Mouse (Mus musculus): ENCODE measurements around the gene AU021092. TPM values are rescaled to one million over a fixed set of nuclear protein-coding genes. Genes with fewer than 3 reads are reported as not detected.

Gene AU021092
- 0.34 and 0.71 TPM in 2 replicates for polyA plus RNA-seq (2015; fragmentation: Nextera tagmentation; extraction: Ambion mirVana)

GRCm38 (mm10) chr16:5222140-5222539 lies at the start of gene AU021092:
AU021092 (minus strand) TSS chr16:5222299.
- no peaks in the 10 kb centered on the region for H3K9me3 ChIP-seq (replicated peaks)
- 47% methylated on average over 6 of the region's 6 CpGs for WGBS (ENCODE audit: insufficient replicate concordance)
- no peaks in the 10 kb centered on the region for H3K36me3 ChIP-seq
- no peak within 1 kb of the TSS for H3K4me2 ChIP-seq
- H3K27ac ChIP-seq, result no peak within 1 kb of the TSS
- no peak within 1 kb of the TSS for H3K4me3 ChIP-seq (replicated peaks)
- H3K9ac ChIP-seq, result no peak within 1 kb of the TSS
- H3K27me3 ChIP-seq, result no peaks in the 10 kb centered on the region
- DNase-seq (no peak), ATAC-seq (ENCODE audit: low read depth) (no peak)
- no peaks in the 10 kb centered on the region for H3K4me1 ChIP-seq (replicated peaks)

GRCm38 (mm10) chr16:5271411-5272035 lies 49.4 kb upstream of the AU021092 start:
- no peak overlapping the region for H3K4me3 ChIP-seq (replicated peaks)
- no peaks in the 10 kb centered on the region for H3K36me3 ChIP-seq
- no peak for DNase-seq
- no peaks in the 10 kb centered on the region for H3K27me3 ChIP-seq
- no peak overlapping the region for H3K4me2 ChIP-seq
- no peak overlapping the region for H3K27ac ChIP-seq
- no peaks in the 10 kb centered on the region for H3K4me1 ChIP-seq (replicated peaks)
- no peaks in the 10 kb centered on the region for H3K9me3 ChIP-seq (replicated peaks)
- H3K9ac ChIP-seq, result no peak overlapping the region
- ATAC-seq (ENCODE audit: low read depth), result no peak
- WGBS (ENCODE audit: insufficient replicate concordance), result 61% methylated on average over 4 of the region's 4 CpGs

- Histone ChIP-seq H3K36me3 (no peaks in the 10 kb centered on the region), H3K27me3 (no peaks in the 10 kb centered on the region), H3K4me1 (replicated peaks) (no peaks in the 10 kb centered on the region), H3K9me3 (replicated peaks) (no peaks in the 10 kb centered on the region), H3K4me3 (replicated peaks) (no peak overlapping the region), H3K9ac (no peak overlapping the region), H3K4me2 (no peak overlapping the region), H3K27ac (no peak overlapping the region)
- DNase-seq, result no peak
- no peak for ATAC-seq (ENCODE audit: low read depth)
- WGBS (ENCODE audit: insufficient replicate concordance), result 69% methylated on average over 7 of the region's 7 CpGs
Measured at GRCm38 (mm10) chr16:5263926-5264325, 41.8 kb upstream of the AU021092 start.

GRCm38 (mm10) chr16:5263156-5263555 lies 41.1 kb upstream of the AU021092 start:
- Histone ChIP-seq H3K27ac (no peak overlapping the region), H3K36me3 (no peaks in the 10 kb centered on the region), H3K4me2 (no peak overlapping the region), H3K4me1 (replicated peaks) (no peaks in the 10 kb centered on the region), H3K4me3 (replicated peaks) (no peak overlapping the region), H3K27me3 (no peaks in the 10 kb centered on the region), H3K9ac (no peak overlapping the region), H3K9me3 (replicated peaks) (no peaks in the 10 kb centered on the region)
- DNase-seq (no peak), ATAC-seq (ENCODE audit: low read depth) (no peak)
- 81% methylated on average over 8 of the region's 8 CpGs for WGBS (ENCODE audit: insufficient replicate concordance)

- H3K4me1 ChIP-seq (replicated peaks), result peaks cover 24% of the 10 kb centered on the region
- peak within 1 kb of the TSS; percentile 95 for H3K4me2 ChIP-seq
- peaks cover 16% of the 10 kb centered on the region; the same call in 1 of the 2 replicates for H3K36me3 ChIP-seq
- WGBS (ENCODE audit: insufficient replicate concordance), result 2% methylated on average over 57 of the region's 57 CpGs
- DNase-seq, result peak; percentile 99
- H3K9ac ChIP-seq, result peak within 1 kb of the TSS; percentile 83
- H3K4me3 ChIP-seq (replicated peaks), result peak within 1 kb of the TSS; percentile 78
- peak; percentile 94 for ATAC-seq (ENCODE audit: low read depth)
- H3K27ac ChIP-seq, result peak within 1 kb of the TSS; percentile 37
- no peaks in the 10 kb centered on the region for H3K9me3 ChIP-seq (replicated peaks)
- no peaks in the 10 kb centered on the region for H3K27me3 ChIP-seq
Measured at GRCm38 (mm10) chr16:5255779-5256496, 33.8 kb upstream of the AU021092 start, which contains the start of gene Eef2kmt. Eef2kmt (minus strand) TSS chr16:5255983.

- H3K4me3 ChIP-seq (replicated peaks), result peak overlapping the region; percentile 78
- peaks cover 23% of the 10 kb centered on the region for H3K36me3 ChIP-seq
- H3K9ac ChIP-seq, result peak overlapping the region; percentile 83
- peak overlapping the region; percentile 95 for H3K4me2 ChIP-seq
- H3K9me3 ChIP-seq (replicated peaks), result no peaks in the 10 kb centered on the region
- H3K27me3 ChIP-seq, result no peaks in the 10 kb centered on the region
- H3K27ac ChIP-seq, result peak overlapping the region; percentile 37
- no peak for DNase-seq
- no peak for ATAC-seq (ENCODE audit: low read depth)
- 1% methylated on average over 27 of the region's 27 CpGs for WGBS (ENCODE audit: insufficient replicate concordance)
- peaks cover 24% of the 10 kb centered on the region for H3K4me1 ChIP-seq (replicated peaks)
Measured at GRCm38 (mm10) chr16:5255081-5255740, 33.1 kb upstream of the AU021092 start.

- peaks cover 29% of the 10 kb centered on the region for H3K36me3 ChIP-seq
- DNase-seq (peak; percentile 79), ATAC-seq (ENCODE audit: low read depth) (peak; percentile 69)
- WGBS (ENCODE audit: insufficient replicate concordance), result 4% methylated on average over 15 of the region's 15 CpGs
- H3K9ac ChIP-seq, result peak overlapping the region; percentile 83
- no peaks in the 10 kb centered on the region for H3K27me3 ChIP-seq
- H3K27ac ChIP-seq, result peak overlapping the region; percentile 37
- peak overlapping the region; percentile 95 for H3K4me2 ChIP-seq
- peak overlapping the region; percentile 78 for H3K4me3 ChIP-seq (replicated peaks)
- no peaks in the 10 kb centered on the region for H3K9me3 ChIP-seq (replicated peaks)
- H3K4me1 ChIP-seq (replicated peaks), result peaks cover 24% of the 10 kb centered on the region
Measured at GRCm38 (mm10) chr16:5254346-5255025, 32.4 kb upstream of the AU021092 start.

GRCm38 (mm10) chr16:5252260-5252659 lies 30.2 kb upstream of the AU021092 start:
- H3K4me3 ChIP-seq (replicated peaks), result no peak overlapping the region
- no peak overlapping the region for H3K4me2 ChIP-seq
- H3K27ac ChIP-seq, result no peak overlapping the region
- ATAC-seq (ENCODE audit: low read depth) (no peak), DNase-seq (no peak)
- H3K9ac ChIP-seq, result no peak overlapping the region
- H3K9me3 ChIP-seq (replicated peaks), result no peaks in the 10 kb centered on the region
- 72% methylated on average over 2 of the region's 2 CpGs for WGBS (ENCODE audit: insufficient replicate concordance)
- peaks cover 52% of the 10 kb centered on the region for H3K36me3 ChIP-seq
- H3K27me3 ChIP-seq, result no peaks in the 10 kb centered on the region
- H3K4me1 ChIP-seq (replicated peaks), result peaks cover 24% of the 10 kb centered on the region

- no peak for DNase-seq
- Histone ChIP-seq H3K4me1 (replicated peaks) (peaks cover 19% of the 10 kb centered on the region), H3K27me3 (no peaks in the 10 kb centered on the region), H3K36me3 (peaks cover 62% of the 10 kb centered on the region), H3K4me3 (replicated peaks) (no peak overlapping the region), H3K9ac (no peak overlapping the region), H3K9me3 (replicated peaks) (no peaks in the 10 kb centered on the region), H3K27ac (no peak overlapping the region), H3K4me2 (no peak overlapping the region)
- 77% methylated on average over 3 of the region's 3 CpGs for WGBS (ENCODE audit: insufficient replicate concordance)
- no peak for ATAC-seq (ENCODE audit: low read depth)
Measured at GRCm38 (mm10) chr16:5250891-5251290, 28.8 kb upstream of the AU021092 start.

- H3K4me1 ChIP-seq (replicated peaks), result no peaks in the 10 kb centered on the region
- no peak overlapping the region for H3K4me2 ChIP-seq
- WGBS (ENCODE audit: insufficient replicate concordance), result 44% methylated on average over 7 of the region's 7 CpGs
- H3K4me3 ChIP-seq (replicated peaks), result no peak overlapping the region
- peaks cover 93% of the 10 kb centered on the region for H3K36me3 ChIP-seq
- peak; percentile 49 for DNase-seq
- H3K27ac ChIP-seq, result no peak overlapping the region
- no peak; the same call in 1 of the 2 replicates for ATAC-seq (ENCODE audit: low read depth)
- H3K9me3 ChIP-seq (replicated peaks), result no peaks in the 10 kb centered on the region
- H3K27me3 ChIP-seq, result no peaks in the 10 kb centered on the region
- no peak overlapping the region for H3K9ac ChIP-seq
Measured at GRCm38 (mm10) chr16:5244411-5244810, 22.3 kb upstream of the AU021092 start.

GRCm38 (mm10) chr16:5242882-5243281 lies 20.8 kb upstream of the AU021092 start:
- H3K4me2 ChIP-seq, result no peak overlapping the region
- H3K27ac ChIP-seq, result no peak overlapping the region
- ATAC-seq (ENCODE audit: low read depth) (no peak), DNase-seq (no peak)
- H3K36me3 ChIP-seq, result peaks cover 93% of the 10 kb centered on the region
- no peak overlapping the region for H3K9ac ChIP-seq
- H3K27me3 ChIP-seq, result no peaks in the 10 kb centered on the region
- no peak overlapping the region for H3K4me3 ChIP-seq (replicated peaks)
- 82% methylated on average over 6 of the region's 6 CpGs for WGBS (ENCODE audit: insufficient replicate concordance)
- H3K4me1 ChIP-seq (replicated peaks), result no peaks in the 10 kb centered on the region
- H3K9me3 ChIP-seq (replicated peaks), result no peaks in the 10 kb centered on the region
